In genomic region chr2:118677817-118678216, GRCm38 (mm10) we compare ENCODE assay signal across 10 mouse cellular contexts. TPM values are rescaled to one million over a fixed set of nuclear protein-coding genes. Genes with fewer than 3 reads are reported as not detected.
DNase-seq lines count a peak whose midpoint lies in the region; ATAC-seq lines count a peak whose summit lies in the region.
"Had no signal": no experiment of that assay in that cellular context is flagged by ENCODE, and none has a peak within 500 bp of the region (broad histone marks: within the 10 kb centered on the region; RNA-seq: fewer than 3 reads in every experiment).

No protein-coding gene starts in this region.

- peak overlapping the region; percentile 98 for H3K4me2 ChIP-seq in heart, embryonic 15.5 days
- H3K4me2 ChIP-seq in intestine, embryonic 14.5 days (ENCODE audit: low read length) = peak overlapping the region; percentile 96

- peak overlapping the region; percentile 59 for H3K4me3 ChIP-seq in heart, embryonic 15.5 days
- H3K4me3 ChIP-seq in intestine, embryonic 14.5 days (ENCODE audit: low read depth, low read length) = peak overlapping the region; percentile 47
- peak overlapping the region; percentile 69 for H3K4me3 ChIP-seq in midbrain, embryonic 10.5 days

- DNase-seq in heart, postnatal 10 days = no peak
- DNase-seq in cerebellum, postnatal 10 days = peak; percentile 61 to 64
- DNase-seq in intestine, embryonic 14.5 days (ENCODE audit: low spot score) = no peak
- DNase-seq in midbrain, embryonic 10.5 days (ENCODE audit: low spot score) = peak; percentile 27
- no peak for DNase-seq in ovary, postnatal 10 days (ENCODE audit: low spot score)
- DNase-seq in thymus, postnatal 25 days = no peak
- no peak for DNase-seq in heart, postnatal 25 days (ENCODE audit: low spot score)

- peaks cover 32% of the 10 kb centered on the region for H3K4me1 ChIP-seq in heart, embryonic 15.5 days (replicated peaks)
- peaks cover 5% of the 10 kb centered on the region for H3K4me1 ChIP-seq in intestine, embryonic 14.5 days (replicated peaks; ENCODE audit: control insufficient read depth, insufficient read depth, low read length)
- peaks cover 27% of the 10 kb centered on the region for H3K4me1 ChIP-seq in midbrain, embryonic 10.5 days

- no peak for ATAC-seq in heart, embryonic 15.5 days (replicated peaks; ENCODE audit: insufficient number of reproducible peaks, insufficient read depth, low FRiP score, low read depth)
- peak; percentile 8; the same call in 1 of the 2 replicates for ATAC-seq in intestine, embryonic 14.5 days (replicated peaks; ENCODE audit: low FRiP score, low TSS enrichment, low read depth)

- no peaks in the 10 kb centered on the region for H3K9me3 ChIP-seq in heart, embryonic 15.5 days (replicated peaks)
- H3K9me3 ChIP-seq in intestine, embryonic 14.5 days (ENCODE audit: control insufficient read depth, low read length) = no peaks in the 10 kb centered on the region
- H3K9me3 ChIP-seq in midbrain, embryonic 10.5 days (replicated peaks) = no peaks in the 10 kb centered on the region

- WGBS in heart, embryonic 15.5 days = 17% methylated on average over 4 of the region's 4 CpGs
- 7% methylated on average over 4 of the region's 4 CpGs for whole genome bisulfite sequencing in intestine, embryonic 14.5 days
- WGBS in midbrain, embryonic 10.5 days = 14% methylated on average over 4 of the region's 4 CpGs

- H3K27me3 ChIP-seq in heart, embryonic 15.5 days = peaks cover 67% of the 10 kb centered on the region
- H3K27me3 ChIP-seq in intestine, embryonic 14.5 days (replicated peaks; ENCODE audit: control insufficient read depth, insufficient read depth, low read length) = peaks cover 66% of the 10 kb centered on the region
- H3K27me3 ChIP-seq in midbrain, embryonic 10.5 days (ENCODE audit: low read depth, poor library complexity, severe bottlenecking) = peaks cover 88% of the 10 kb centered on the region

- H3K27ac ChIP-seq in heart, embryonic 15.5 days = no peak overlapping the region
- no peak overlapping the region for H3K27ac ChIP-seq in intestine, embryonic 14.5 days (ENCODE audit: low read depth)
- 0 out of 2 replicates have a peak overlapping the region, but pooled peaks have one; percentile 49 for H3K27ac ChIP-seq in midbrain, embryonic 10.5 days (replicated peaks)

- H3K36me3 ChIP-seq in heart, embryonic 15.5 days = no peaks in the 10 kb centered on the region
- no peaks in the 10 kb centered on the region for H3K36me3 ChIP-seq in intestine, embryonic 14.5 days (ENCODE audit: control insufficient read depth, insufficient read depth, low read length)
- H3K36me3 ChIP-seq in midbrain, embryonic 10.5 days = no peaks in the 10 kb centered on the region

- intact Hi-C loops in heart, postnatal 10 days (cut with DNase I) = no loop called here
- intact Hi-C loops in heart, postnatal 25 days (cut with DNase I) = no loop called here

- peak overlapping the region; percentile 67; the same call in 1 of the 2 replicates for H3K9ac ChIP-seq in heart, embryonic 15.5 days
- peak overlapping the region; percentile 53; the same call in 1 of the 2 replicates for H3K9ac ChIP-seq in intestine, embryonic 14.5 days (ENCODE audit: low read length)

RNA-seq across cellular contexts. Expression of gene Pak6, which starts 14.7 kb away (rescaled TPM):
- polyA plus RNA-seq in heart, embryonic 15.5 days (2015; fragmentation: Nextera tagmentation; extraction: Ambion mirVana) = 10.1 and 11.0 TPM in 2 replicates
- total RNA-seq in heart, postnatal 10 days (2021) = 10 to 100 TPM; 13.5 to 15.3 TPM
- polyA plus RNA-seq in intestine, embryonic 14.5 days (2014; fragmentation: Nextera tagmentation; extraction: Ambion mirVana) = 2.4 and 2.7 TPM in 2 replicates
- 0.26 and 0.99 TPM in 2 replicates for polyA plus RNA-seq in midbrain, embryonic 10.5 days (2016; fragmentation: Nextera tagmentation; extraction: Ambion mirVana)
- total RNA-seq in heart, postnatal 25 days (2021) = 1 to 10 TPM; 6.4 to 9.9 TPM
- total RNA-seq: hematopoietic stem cell, adult 5-6 weeks had no signal

RNA-seq across cellular contexts. Expression of gene Ankrd63, which starts 25.9 kb away (rescaled TPM):
- 2.7 and 3.6 TPM in 2 replicates for polyA plus RNA-seq in heart, embryonic 15.5 days (2015; fragmentation: Nextera tagmentation; extraction: Ambion mirVana)
- total RNA-seq in heart, postnatal 10 days (2021) = 1 to 10 TPM in 1 of 2 experiments, under 1 TPM in 1; 0.64 to 1.7 TPM
- 0.19 and 0.20 TPM in 2 replicates for polyA plus RNA-seq in intestine, embryonic 14.5 days (2014; fragmentation: Nextera tagmentation; extraction: Ambion mirVana)
- not detected in 2 replicates for polyA plus RNA-seq in midbrain, embryonic 10.5 days (2016; fragmentation: Nextera tagmentation; extraction: Ambion mirVana)
- total RNA-seq in heart, postnatal 25 days (2021) = 1 to 10 TPM; 1.8 to 3.0 TPM
- polyA plus RNA-seq: G1E had no signal

RNA-seq across cellular contexts. Expression of gene Plcb2, which starts 50.4 kb away (rescaled TPM):
- 3.2 and 3.8 TPM in 2 replicates for polyA plus RNA-seq in heart, embryonic 15.5 days (2015; fragmentation: Nextera tagmentation; extraction: Ambion mirVana)
- total RNA-seq in heart, postnatal 10 days (2021) = 1 to 10 TPM; 1.9 to 2.4 TPM
- polyA plus RNA-seq in intestine, embryonic 14.5 days (2014; fragmentation: Nextera tagmentation; extraction: Ambion mirVana) = 1.4 and 1.6 TPM in 2 replicates
- polyA plus RNA-seq in midbrain, embryonic 10.5 days (2016; fragmentation: Nextera tagmentation; extraction: Ambion mirVana) = 0.09 and 0.34 TPM in 2 replicates
- 1 to 10 TPM; 1.9 to 2.8 TPM for total RNA-seq in heart, postnatal 25 days (2021)

Comparison
In these comparisons a context has a peak if more than half of its experiments do, and no peak if none do; other contexts are left out.
1. DNase-seq: peak in cerebellum, postnatal 10 days (2 of 2) and midbrain, embryonic 10.5 days (single experiment); none in heart, postnatal 10 days (0 of 2), intestine, embryonic 14.5 days (single experiment), ovary, postnatal 10 days (single experiment), thymus, postnatal 25 days (single experiment) and heart, postnatal 25 days (single experiment).
2. Peak in every context shown above with its lines, with median percentiles within 50 percentile points of each other: H3K4me3 ChIP-seq.